Mouse (Mus musculus): ENCODE measurements around the gene Krtap28-13. TPM values are rescaled to one million over a fixed set of nuclear protein-coding genes. Genes with fewer than 3 reads are reported as not detected.

Krtap28-13 gene
- polyA plus RNA-seq, 1 experiment from 2014 or later: not detected

- ATAC-seq (ENCODE audit: insufficient number of reproducible peaks, insufficient read depth, low FRiP score, low TSS enrichment, low read depth): no peak
- Histone ChIP-seq H3K4me1 (peaks cover 8% of the 10 kb centered on the region; the same call in 1 of the 2 replicates), H3K36me3 (no peaks in the 10 kb centered on the region), H3K4me3 (no peak overlapping the region), H3K27ac (no peak overlapping the region), H3K9me3 (no peaks in the 10 kb centered on the region), H3K9ac (no peak overlapping the region), H3K27me3 (no peaks in the 10 kb centered on the region), H3K4me2 (no peak overlapping the region)
- WGBS: 86% methylated on average over 2 of the region's 2 CpGs
Measured at GRCm38 (mm10) chr1:83099160-83099559, 38.4 kb downstream of the Krtap28-13 start.

- H3K4me1 ChIP-seq: peaks cover 8% of the 10 kb centered on the region; the same call in 1 of the 2 replicates
- no peak overlapping the region for H3K9ac ChIP-seq
- no peaks in the 10 kb centered on the region for H3K36me3 ChIP-seq
- 71% methylated on average over 7 of the region's 7 CpGs for WGBS
- no peaks in the 10 kb centered on the region for H3K9me3 ChIP-seq
- no peak overlapping the region for H3K4me2 ChIP-seq
- no peak overlapping the region for H3K27ac ChIP-seq
- ATAC-seq (ENCODE audit: insufficient number of reproducible peaks, insufficient read depth, low FRiP score, low TSS enrichment, low read depth): no peak
- no peaks in the 10 kb centered on the region for H3K27me3 ChIP-seq
- no peak overlapping the region for H3K4me3 ChIP-seq
Measured at GRCm38 (mm10) chr1:83099580-83100137, 38.9 kb downstream of the Krtap28-13 start.

DNA sequence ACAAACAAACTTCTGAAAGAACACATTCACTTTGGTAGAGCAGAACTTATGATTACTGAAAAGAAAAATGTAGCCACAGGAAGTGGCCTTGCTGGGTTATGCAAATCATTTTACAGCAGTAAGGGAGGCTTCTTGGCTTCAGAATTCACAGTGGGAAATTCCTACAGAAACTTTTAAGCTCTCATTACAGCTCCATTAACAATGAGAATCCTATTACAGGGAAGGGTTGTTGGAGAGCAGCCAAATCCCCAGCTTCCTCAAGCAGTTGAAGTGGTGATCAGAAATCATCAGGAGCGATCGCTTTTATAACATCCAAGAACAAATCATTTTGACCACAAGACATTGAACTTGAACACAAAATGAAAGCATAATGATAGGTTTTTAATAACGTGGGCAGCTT is 41.2 kb downstream of the Krtap28-13 start:
- no peaks in the 10 kb centered on the region for H3K27me3 ChIP-seq
- 47% methylated on average over 3 of the region's 3 CpGs for WGBS
- peaks cover 8% of the 10 kb centered on the region; the same call in 1 of the 2 replicates for H3K4me1 ChIP-seq
- no peak overlapping the region for H3K9ac ChIP-seq
- no peak for ATAC-seq (ENCODE audit: insufficient number of reproducible peaks, insufficient read depth, low FRiP score, low TSS enrichment, low read depth)
- no peaks in the 10 kb centered on the region for H3K9me3 ChIP-seq
- H3K4me2 ChIP-seq: no peak overlapping the region; the same call in 1 of the 2 replicates
- no peak overlapping the region for H3K4me3 ChIP-seq
- no peaks in the 10 kb centered on the region for H3K36me3 ChIP-seq
- H3K27ac ChIP-seq: no peak overlapping the region

DNA sequence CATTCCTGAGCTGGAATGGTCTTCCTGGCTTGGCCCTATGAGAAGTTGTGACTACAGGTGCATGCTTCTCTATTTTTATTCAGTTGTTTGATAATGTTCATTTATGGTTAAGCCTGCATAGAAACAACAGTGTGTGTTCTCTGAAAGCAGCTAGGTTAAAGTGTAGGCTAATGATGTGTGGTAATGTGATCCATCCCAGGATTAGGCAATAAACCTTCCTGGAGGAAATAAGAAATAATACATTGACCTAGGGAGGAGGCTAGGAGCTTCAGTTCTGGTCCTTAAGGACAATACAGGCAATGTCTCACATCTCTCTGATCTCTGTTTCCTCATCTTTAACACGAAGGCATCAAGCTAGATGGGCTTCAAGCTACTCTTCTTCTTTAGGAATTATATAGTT is 44.7 kb downstream of the Krtap28-13 start:
- Histone ChIP-seq H3K27me3 (no peaks in the 10 kb centered on the region), H3K4me2 (no peak overlapping the region), H3K27ac (no peak overlapping the region), H3K36me3 (no peaks in the 10 kb centered on the region), H3K4me3 (no peak overlapping the region), H3K4me1 (peaks cover 8% of the 10 kb centered on the region; the same call in 1 of the 2 replicates), H3K9me3 (no peaks in the 10 kb centered on the region), H3K9ac (no peak overlapping the region)
- 57% methylated on average over 1 of the region's 1 CpGs for WGBS
- ATAC-seq (ENCODE audit: insufficient number of reproducible peaks, insufficient read depth, low FRiP score, low TSS enrichment, low read depth): no peak

DNA sequence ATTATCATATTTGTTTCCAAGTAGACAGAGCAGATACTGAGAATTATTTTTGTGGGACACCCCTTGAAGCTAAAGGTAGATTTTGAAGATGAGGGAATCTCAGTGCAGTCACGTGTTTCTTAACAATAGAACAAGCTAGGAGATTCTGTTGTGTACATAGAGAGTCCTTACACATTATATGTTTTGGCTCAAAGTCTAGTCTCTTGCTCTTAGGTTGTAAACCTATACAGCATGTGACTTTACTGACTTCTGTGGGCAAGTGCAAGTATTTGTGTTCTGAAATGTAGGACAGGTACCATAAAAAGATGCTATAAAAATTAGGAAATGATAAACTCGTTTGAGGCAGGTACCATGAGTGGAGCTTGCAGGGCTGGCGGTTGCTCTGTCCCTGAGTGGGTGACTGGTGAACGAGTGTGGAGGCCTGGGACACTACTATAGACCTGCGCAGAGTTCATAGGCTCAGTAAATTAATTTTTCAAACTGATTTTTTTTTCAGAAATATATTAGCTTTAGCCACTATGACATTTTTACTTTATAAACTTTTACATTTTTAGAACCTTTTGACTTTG is 46.8 kb downstream of the Krtap28-13 start:
- ATAC-seq (ENCODE audit: insufficient number of reproducible peaks, insufficient read depth, low FRiP score, low TSS enrichment, low read depth): no peak
- H3K9ac ChIP-seq: no peak overlapping the region
- no peaks in the 10 kb centered on the region for H3K27me3 ChIP-seq
- no peaks in the 10 kb centered on the region for H3K4me1 ChIP-seq
- no peak overlapping the region for H3K4me3 ChIP-seq
- H3K9me3 ChIP-seq: no peaks in the 10 kb centered on the region
- no peaks in the 10 kb centered on the region for H3K36me3 ChIP-seq
- H3K27ac ChIP-seq: no peak overlapping the region
- H3K4me2 ChIP-seq: no peak overlapping the region
- WGBS: 77% methylated on average over 5 of the region's 5 CpGs

DNA sequence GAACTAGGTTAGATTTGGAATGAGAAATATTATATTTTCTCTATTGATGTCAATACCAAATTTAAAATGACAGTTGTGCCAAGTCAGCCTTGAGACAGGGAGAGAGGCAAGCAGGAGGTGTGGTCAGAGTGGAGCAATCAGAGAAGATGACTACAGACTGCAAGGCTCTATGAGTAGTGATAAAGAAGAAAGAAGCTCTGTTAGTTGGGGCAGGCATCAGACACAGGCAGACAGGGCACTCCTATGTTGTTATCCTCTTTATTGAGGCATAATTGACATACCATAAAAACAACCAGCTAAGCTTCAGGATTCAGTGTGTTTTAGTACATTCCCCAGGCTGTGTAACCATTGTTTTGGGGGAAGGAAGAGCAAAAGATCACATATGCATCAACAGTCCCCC is 50.3 kb downstream of the Krtap28-13 start:
- H3K27ac ChIP-seq: no peak overlapping the region
- H3K36me3 ChIP-seq: no peaks in the 10 kb centered on the region
- no peaks in the 10 kb centered on the region for H3K9me3 ChIP-seq
- H3K4me3 ChIP-seq: no peak overlapping the region
- no peak overlapping the region for H3K9ac ChIP-seq
- ATAC-seq (ENCODE audit: insufficient number of reproducible peaks, insufficient read depth, low FRiP score, low TSS enrichment, low read depth): no peak
- H3K27me3 ChIP-seq: no peaks in the 10 kb centered on the region
- H3K4me2 ChIP-seq: no peak overlapping the region
- H3K4me1 ChIP-seq: no peaks in the 10 kb centered on the region

Other genes starting within 250 kb of the Krtap28-13 start
- gene Agfg1, start 221.4 kb upstream of the Krtap28-13 start, polyA plus RNA-seq (2015; fragmentation: Nextera tagmentation; extraction: Ambion mirVana): 22.9 and 28.1 TPM in 2 replicates
- gene A030005L19Rik, start 147.6 kb upstream of the Krtap28-13 start, polyA plus RNA-seq (2015; fragmentation: Nextera tagmentation; extraction: Ambion mirVana): 0.35 TPM in 1 of 2 replicates, not detected in the other
- gene A030014E15Rik, start 136.0 kb upstream of the Krtap28-13 start, polyA plus RNA-seq (2015; fragmentation: Nextera tagmentation; extraction: Ambion mirVana): not detected in 2 replicates
- gene Gm6217, start 129.5 kb upstream of the Krtap28-13 start, polyA plus RNA-seq (2015; fragmentation: Nextera tagmentation; extraction: Ambion mirVana): not detected in 2 replicates
- not detected in 2 replicates for gene A030003K21Rik, start 117.5 kb upstream of the Krtap28-13 start, polyA plus RNA-seq (2015; fragmentation: Nextera tagmentation; extraction: Ambion mirVana)
- gene Gm7544, start 104.9 kb upstream of the Krtap28-13 start, polyA plus RNA-seq (2015; fragmentation: Nextera tagmentation; extraction: Ambion mirVana): not detected in 2 replicates
- gene Gm47955, start 100.6 kb upstream of the Krtap28-13 start, polyA plus RNA-seq (2015; fragmentation: Nextera tagmentation; extraction: Ambion mirVana): not detected in 2 replicates
- not detected in 2 replicates for gene Gm47959, start 60.4 kb upstream of the Krtap28-13 start, polyA plus RNA-seq (2015; fragmentation: Nextera tagmentation; extraction: Ambion mirVana)
- 0.13 and 0.19 TPM in 2 replicates for gene Slc19a3, start 22.5 kb upstream of the Krtap28-13 start, polyA plus RNA-seq (2015; fragmentation: Nextera tagmentation; extraction: Ambion mirVana)
- gene Krtap28-10, start 18.4 kb upstream of the Krtap28-13 start, polyA plus RNA-seq (2015; fragmentation: Nextera tagmentation; extraction: Ambion mirVana): not detected in 2 replicates
- not detected in 2 replicates for gene Gm47969, start 16.0 kb upstream of the Krtap28-13 start, polyA plus RNA-seq (2015; fragmentation: Nextera tagmentation; extraction: Ambion mirVana)
- gene A030005K14Rik, start 1.6 kb upstream of the Krtap28-13 start, polyA plus RNA-seq (2015; fragmentation: Nextera tagmentation; extraction: Ambion mirVana): not detected in 2 replicates
- gene Ccl20, start 55.8 kb downstream of the Krtap28-13 start, polyA plus RNA-seq (2015; fragmentation: Nextera tagmentation; extraction: Ambion mirVana): 1.1 TPM in 1 of 2 replicates, not detected in the other
- gene Daw1, start 98.8 kb downstream of the Krtap28-13 start, polyA plus RNA-seq (2015; fragmentation: Nextera tagmentation; extraction: Ambion mirVana): not detected in 2 replicates